Mouse (Mus musculus): Measurements from ENCODE around the gene Ptprn2.

GRCm38 (mm10) chr12:116438591-116438990 lies 46.9 kb upstream of the Ptprn2 start:
- TF ChIP-seq CTCF (IDR thresholded peaks at IDR 0.05; ENCODE audit: low read depth, low read length) = no peak
- no peak for TF ChIP-seq POLR2A (IDR thresholded peaks at IDR 0.05; ENCODE audit: borderline replicate concordance, low read depth, low read length)

Data from bone marrow macrophage, adult 2 months (primary cell).